Mouse (Mus musculus) adrenal gland, postnatal 4 days (tissue): ENCODE measurements around the gene Slc35g3. TPM values are rescaled to one million over a fixed set of nuclear protein-coding genes. Genes with fewer than 3 reads are reported as not detected.

ENCODE experiments used
- DNase-seq, 2 experiments: peaks; one replicate each; pipeline ENCODE4 v3.0.0; 2021 to 2022; ENCODE audit warnings: low spot score in 2 of 2, mixed read lengths in 2 of 2
- long read RNA-seq, 2 experiments: library from polyadenylated mRNA; stranded (forward); transcript quantifications; one replicate each; pipeline ENCODE4 v2.0.0; 2021
- total RNA-seq, 2 experiments: library from RNA; stranded (reverse); gene quantifications; 2 replicates each; pipeline ENCODE4 v1.2.3; 2021

Gene Slc35g3
- total RNA-seq, result not detected
- long read RNA-seq, experiment 1, result 0 reads
- long read RNA-seq, experiment 2, result 0 reads

- DNase-seq, result no peak
Measured at GRCm38 (mm10) chr11:69761868-69762267, at the start of gene Slc35g3. Slc35g3 (minus strand) TSS chr11:69761968.

GRCm38 (mm10) chr11:69810280-69810679 lies 48.5 kb upstream of the Slc35g3 start:
- DNase-seq, result no peak

GRCm38 (mm10) chr11:69807641-69808040 lies 45.9 kb upstream of the Slc35g3 start:
- DNase-seq, result no peak

GRCm38 (mm10) chr11:69806378-69806777 lies 44.6 kb upstream of the Slc35g3 start:
- DNase-seq, result no peak

- no peak for DNase-seq
Measured at GRCm38 (mm10) chr11:69804972-69805909, 43.5 kb upstream of the Slc35g3 start, which contains the start of gene Tmem102. Tmem102 (minus strand) TSS chr11:69805624.

GRCm38 (mm10) chr11:69804652-69804940 lies 42.8 kb upstream of the Slc35g3 start:
- DNase-seq, result no peak

GRCm38 (mm10) chr11:69803786-69804651 lies 42.3 kb upstream of the Slc35g3 start:
- peak; percentile 52 to 53 for DNase-seq

- DNase-seq, result no peak
Measured at GRCm38 (mm10) chr11:69803328-69803727, 41.6 kb upstream of the Slc35g3 start.

- DNase-seq, result peak; percentile 64
Measured at GRCm38 (mm10) chr11:69802648-69803105, 40.9 kb upstream of the Slc35g3 start.

- no peak for DNase-seq
Measured at GRCm38 (mm10) chr11:69801379-69801977, 39.7 kb upstream of the Slc35g3 start, which contains the start of gene Fgf11. Fgf11 (minus strand) TSS chr11:69801857.

GRCm38 (mm10) chr11:69800392-69801197 lies 38.8 kb upstream of the Slc35g3 start:
- DNase-seq, result no peak

GRCm38 (mm10) chr11:69800138-69800391 lies 38.3 kb upstream of the Slc35g3 start:
- no peak for DNase-seq

- no peak for DNase-seq
Measured at GRCm38 (mm10) chr11:69799394-69800137, 37.8 kb upstream of the Slc35g3 start.

GRCm38 (mm10) chr11:69797924-69798323 lies 36.2 kb upstream of the Slc35g3 start:
- no peak for DNase-seq

GRCm38 (mm10) chr11:69795983-69796435 lies 34.2 kb upstream of the Slc35g3 start:
- no peak for DNase-seq

- peak; percentile 63 to 83 for DNase-seq
Measured at GRCm38 (mm10) chr11:69795168-69795982, 33.6 kb upstream of the Slc35g3 start, which contains the start of gene Chrnb1. Chrnb1 (minus strand) TSS chr11:69795943.

- no peak for DNase-seq
Measured at GRCm38 (mm10) chr11:69793429-69793828, 31.7 kb upstream of the Slc35g3 start.

GRCm38 (mm10) chr11:69791420-69791819 lies 29.7 kb upstream of the Slc35g3 start:
- no peak for DNase-seq

GRCm38 (mm10) chr11:69789431-69789830 lies 27.7 kb upstream of the Slc35g3 start:
- no peak for DNase-seq
